Mouse (Mus musculus) mesoderm, embryonic 11.5 days (tissue): ENCODE measurements at regions not wholly inside any gene's neighbourhood (a gene's known extent, or its start where the extent isn't known, plus 50 kb on each side); places are given as distances from the start of the nearest gene placed in this dataset.

Experiments
- DNase-seq: peaks from one replicate; pipeline ENCODE4 v3.0.0-alpha.2; 2012; ENCODE audit warnings: low read depth, low spot score

DNA sequence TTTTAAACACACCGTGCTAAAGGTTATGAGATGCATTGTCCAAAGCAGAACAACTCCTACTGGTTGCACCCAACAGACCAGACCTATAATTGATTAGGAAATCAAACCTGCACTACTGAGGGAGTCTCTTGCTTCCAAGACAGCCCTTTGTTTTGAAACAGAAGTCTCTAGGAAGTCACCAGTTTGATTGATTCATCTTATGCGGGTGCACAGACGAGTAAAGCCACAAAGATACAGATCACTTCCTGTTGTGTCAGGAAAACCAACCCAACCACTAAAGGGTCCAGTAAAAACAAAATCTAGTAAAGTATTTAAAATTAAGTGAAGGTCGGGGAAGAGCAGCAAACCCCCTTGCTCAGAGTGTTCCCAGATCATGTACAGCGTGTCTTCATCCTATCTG lies 58.3 kb upstream of the N6amt1 start:
- no peak for DNase-seq

DNA sequence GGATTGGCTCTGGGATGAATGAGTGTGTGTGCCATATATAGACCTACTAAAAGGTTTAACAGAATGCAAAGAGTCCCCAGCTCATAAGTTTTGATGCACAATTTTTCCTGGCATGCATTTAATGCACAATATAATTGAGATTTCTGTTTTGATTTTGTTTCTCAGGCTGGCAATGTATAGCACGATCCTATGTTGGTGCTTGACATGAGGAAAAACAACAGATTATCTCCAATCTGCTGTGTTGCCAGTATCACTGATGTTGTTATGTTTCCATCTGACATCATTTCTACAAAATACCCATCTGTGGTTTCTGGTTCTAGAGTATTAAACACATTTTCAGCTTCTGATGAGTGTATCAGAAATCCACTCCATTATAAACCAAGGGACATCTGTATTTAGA lies 61.2 kb upstream of the N6amt1 start:
- DNase-seq = no peak

DNA sequence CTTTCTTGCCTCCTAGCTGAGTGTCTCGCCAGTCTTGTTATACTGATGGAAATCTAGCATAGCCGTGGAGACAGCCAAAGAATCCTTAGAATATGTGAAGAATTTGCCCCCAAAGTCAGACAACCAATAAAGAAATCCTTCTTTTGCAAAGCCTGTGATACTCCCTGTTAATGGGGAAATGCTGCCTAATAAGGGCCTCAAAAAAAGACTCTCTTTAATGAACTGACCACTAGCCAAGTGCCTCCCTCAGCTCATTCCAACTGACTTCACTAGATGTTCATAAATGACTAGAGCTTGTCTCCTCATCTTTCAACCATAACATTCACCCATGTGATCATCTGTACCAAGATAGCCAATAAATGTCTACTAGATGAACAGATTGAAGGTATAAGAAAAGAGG lies 62.3 kb upstream of the N6amt1 start:
- DNase-seq = no peak

DNA sequence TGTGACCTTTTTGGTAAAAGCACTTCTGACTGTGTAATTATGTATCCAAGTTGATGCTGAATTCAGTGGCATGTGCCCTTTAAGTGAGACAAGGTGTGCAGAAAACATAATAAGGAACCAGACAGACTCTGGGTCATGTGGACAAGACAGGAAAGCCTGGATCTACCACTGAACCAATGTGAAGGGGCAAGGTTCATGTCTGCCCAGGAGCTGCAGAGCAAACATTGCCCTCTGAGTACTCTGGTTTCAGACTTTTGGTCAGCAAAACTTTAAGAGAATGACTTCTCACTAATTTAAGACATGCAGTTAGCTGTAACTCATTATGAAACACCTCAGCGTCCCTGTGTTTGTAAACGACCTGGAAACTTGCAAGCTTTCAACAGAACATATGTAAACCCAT lies 68.3 kb upstream of the N6amt1 start:
- DNase-seq = no peak

DNA sequence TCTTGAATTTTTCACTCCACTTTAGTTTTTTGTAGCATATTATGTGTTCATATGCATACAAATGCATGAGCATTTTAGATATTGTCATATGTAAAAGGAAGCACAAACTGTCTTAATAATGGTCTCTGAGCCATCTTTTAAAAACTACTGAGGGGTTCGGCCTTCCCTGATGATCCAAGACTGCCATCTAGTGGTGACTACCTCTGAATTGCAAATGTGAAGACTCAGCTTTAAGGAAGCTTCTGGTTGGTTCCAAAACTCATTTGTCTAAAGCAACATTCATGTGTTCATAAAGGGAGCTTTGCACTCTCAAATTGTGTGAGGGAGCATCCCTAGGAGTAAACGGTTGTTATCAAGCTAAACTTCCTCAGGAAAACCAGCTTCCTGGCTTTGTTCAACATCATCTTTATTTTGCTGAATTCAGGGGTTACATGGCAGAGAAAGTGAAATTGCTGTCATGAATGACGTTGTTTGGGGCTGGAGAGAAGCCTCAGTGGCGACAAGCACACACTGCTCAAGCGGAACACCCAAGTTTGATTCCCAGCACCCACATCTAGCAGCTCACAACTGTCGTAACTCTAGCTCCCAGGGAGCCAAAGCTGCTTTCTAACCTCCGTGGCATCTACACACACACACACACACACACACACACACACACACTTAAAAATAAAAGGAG lies 69.0 kb upstream of the N6amt1 start:
- peak; percentile 51 for DNase-seq

DNA sequence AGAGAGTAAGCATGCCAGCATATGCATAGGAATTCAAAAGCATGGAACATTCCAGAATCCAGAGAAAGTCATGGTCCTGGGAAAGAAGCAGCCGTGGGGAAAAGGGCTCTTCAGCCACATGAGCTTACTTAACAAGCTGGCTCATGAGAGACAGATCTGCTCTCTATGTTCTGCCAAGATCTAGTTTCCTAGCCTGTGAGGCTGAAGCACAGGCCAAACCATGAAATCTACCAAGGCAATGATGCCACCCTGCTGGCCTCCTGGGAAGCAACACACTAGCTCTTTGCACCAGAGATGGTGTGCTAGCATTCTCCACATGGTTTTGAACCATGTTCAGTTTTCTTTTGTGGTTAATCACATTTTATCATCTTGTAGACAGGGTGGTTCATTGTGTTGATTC lies 75.5 kb upstream of the N6amt1 start:
- DNase-seq = no peak

DNA sequence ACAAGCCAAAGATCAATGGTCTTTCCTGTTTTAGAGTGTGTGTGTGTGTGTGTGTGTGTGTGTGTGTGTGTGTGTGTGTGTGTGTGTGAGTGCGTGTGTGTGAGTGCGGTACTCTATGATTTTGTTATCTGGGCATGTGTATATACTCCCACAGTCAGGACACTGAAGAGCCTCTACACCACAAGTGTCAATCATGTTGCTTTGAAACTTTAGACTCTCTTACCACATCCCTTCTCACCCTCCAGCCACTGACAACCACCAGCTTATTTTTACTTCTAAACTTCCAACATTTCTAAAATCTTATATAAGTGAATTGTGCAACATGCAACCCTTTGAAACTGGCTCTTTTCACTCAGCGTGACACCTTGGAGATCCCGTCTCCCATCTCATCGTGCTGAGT lies 81.6 kb upstream of the N6amt1 start:
- no peak for DNase-seq

DNA sequence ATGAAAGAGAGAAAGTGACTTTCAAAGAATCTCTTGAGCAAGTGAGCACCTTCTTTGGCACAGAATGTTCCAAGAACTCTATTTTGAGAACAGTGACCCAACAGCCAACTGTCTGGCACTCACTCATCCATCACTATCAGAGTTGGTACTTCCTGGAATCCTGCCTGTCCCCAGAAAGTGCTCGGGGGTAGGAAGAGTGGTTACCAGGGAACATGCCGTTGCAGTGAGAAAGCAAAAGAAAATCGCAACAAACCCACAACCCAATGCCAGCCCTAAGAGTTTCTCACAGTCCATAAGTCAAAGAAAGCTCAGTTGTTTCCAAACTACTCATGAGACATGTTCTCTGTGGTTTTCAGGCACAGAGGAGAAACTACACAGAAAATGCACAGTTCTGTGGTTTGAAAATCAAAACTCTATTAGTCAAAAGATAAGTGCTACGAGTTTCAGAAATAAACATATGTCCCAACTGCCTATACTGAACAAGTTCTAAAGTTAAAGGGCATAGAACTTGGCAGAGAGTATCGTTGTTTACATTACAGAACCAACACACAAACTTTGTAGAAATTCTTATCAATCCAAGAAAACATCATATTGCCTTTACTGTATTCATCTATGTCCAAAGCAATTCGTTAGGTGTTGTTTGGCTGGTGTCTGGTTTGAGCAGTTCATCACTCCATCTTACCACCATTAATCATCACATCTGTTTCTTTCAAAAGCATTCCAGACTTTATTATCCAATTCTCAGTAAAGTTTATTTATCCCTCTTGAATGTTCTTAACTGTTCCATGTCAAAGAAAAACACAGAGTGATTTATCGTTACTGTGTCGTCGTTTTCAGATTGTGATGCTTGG lies 85.8 kb upstream of the N6amt1 start:
- no peak for DNase-seq

DNA sequence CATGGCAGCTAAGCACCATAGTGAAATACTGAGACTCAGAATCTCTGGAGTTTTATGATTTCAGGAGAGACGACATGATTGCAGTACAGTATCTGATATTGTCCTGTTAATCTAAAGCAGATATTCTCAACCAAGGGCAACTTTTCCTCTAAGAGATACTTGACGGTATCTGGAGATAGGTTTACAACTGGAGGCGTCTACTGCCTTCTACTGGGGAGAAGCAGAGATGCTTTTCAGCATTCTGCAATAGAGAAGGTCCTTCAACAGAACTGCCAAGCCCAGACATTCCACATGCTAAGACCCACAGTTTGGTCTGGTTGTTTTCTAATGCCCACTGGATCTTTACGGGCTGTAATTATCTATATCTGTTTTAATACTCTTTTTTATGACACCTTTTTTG lies 86.5 kb upstream of the N6amt1 start:
- DNase-seq = no peak

DNA sequence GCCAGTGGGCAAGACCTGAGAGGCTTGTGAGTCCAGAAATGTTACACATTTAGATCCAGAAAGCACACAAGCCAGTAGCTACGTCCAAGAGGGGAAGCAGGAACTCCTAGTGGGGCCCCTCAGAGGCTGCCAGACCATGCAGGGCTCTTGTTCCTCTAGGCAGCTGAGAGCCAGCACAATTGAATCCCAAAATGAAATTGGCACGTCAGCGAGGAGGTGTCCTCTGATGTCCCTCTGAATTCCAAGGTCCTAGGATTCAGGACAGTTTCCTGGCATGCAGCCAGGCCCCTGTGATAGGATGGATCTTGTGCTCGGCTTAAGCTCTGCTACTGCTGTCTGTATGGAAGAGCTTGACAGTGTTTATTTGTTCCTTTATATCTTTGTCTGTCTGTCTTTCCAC lies 90.4 kb upstream of the N6amt1 start:
- DNase-seq = no peak

DNA sequence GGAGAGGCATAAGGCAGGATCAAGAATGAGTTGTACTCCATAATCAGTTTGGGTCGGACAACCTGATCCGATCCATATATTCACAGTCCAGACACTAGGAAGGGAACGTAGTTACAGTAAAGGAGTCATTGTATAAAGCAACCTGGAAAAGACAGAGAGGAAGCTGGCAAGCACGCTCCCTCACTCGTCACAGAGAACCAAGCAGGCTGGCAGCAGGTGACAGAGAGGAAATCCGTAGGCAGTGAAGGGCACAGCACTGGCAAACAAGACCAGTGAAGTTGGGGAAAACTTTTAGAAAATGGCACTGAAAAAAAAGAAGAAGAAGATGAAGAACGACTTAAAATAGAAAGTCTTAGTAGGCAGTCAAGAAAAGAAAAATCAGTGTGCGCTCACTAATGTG lies 90.9 kb upstream of the N6amt1 start:
- DNase-seq = no peak

DNA sequence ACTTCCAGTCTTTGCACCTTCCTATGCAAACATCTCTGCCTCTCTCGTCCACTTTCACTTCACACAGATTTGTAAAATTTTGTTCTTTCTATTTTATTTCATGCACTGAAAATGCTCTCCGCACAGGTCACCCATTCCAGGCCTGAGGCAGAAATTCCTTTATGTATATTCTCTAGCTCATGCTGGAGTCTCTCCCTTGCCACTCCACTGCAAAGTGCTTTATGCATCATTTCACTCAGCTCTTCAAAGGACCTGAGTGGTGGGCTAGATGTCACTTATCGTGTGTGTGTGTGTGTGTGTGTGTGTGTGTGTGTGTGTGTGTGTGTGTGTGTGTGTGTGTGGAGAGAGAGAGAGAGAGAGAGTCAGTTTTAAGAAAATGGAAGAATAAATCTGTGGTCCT lies 91.5 kb upstream of the N6amt1 start:
- DNase-seq = no peak

DNA sequence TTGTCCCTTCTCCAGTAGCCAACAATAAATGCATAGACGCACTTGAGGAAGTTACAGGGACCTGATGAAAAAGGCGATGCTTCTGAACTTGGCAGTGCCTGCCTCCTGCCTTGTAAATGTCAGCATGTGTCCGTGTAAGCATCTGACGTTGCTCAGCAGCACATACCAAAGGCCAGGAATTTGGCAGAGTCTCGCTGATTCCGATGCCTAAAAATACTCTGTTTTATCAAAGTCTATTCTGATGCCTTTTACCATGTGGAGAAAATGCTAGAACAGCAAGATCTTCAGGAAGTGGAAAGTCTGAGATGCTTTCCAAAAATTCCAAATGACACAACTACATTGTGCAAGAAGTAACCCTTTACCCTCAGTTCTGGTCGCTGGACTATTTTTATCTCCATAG lies 92.5 kb upstream of the N6amt1 start:
- DNase-seq = peak; percentile 16

DNA sequence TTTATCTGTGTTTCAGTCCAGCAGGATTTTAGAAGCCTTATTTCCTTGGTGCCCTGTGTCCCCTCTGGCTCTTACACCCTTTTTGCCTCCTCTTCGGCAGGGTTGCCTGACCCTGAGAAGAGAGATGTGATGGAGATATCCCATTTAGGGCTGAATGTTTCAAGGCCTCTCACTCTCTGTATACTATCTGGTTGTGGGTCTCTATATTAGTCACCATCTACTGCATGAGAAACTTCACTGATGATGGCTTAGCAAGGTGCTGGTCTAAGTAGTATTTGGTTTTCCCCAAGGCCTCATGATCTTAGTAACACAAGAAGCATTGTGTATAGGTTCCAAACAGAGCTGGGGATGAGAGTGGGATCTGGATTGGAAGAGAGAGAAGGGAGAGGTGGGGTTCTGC lies 99.2 kb upstream of the N6amt1 start:
- no peak for DNase-seq

DNA sequence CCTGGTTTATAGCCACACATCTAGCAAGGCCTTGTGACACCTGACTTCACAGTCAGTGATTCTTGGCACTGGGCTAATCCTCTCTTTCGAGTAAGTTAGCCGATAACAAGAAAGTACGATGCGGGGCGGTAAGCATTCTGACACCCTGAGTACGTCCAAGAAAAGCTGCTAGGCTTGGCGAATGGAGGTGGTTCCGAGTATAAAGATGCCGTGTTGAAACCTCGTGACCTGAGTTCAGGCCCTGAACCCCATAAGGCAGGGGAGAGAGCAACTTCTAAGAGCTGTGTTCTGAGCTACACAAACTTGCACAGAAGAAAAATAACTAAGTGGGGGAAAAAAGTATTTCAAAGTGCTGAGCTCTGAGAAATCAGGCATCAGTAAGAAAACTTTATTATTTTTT lies 103.5 kb upstream of the N6amt1 start:
- DNase-seq = no peak

DNA sequence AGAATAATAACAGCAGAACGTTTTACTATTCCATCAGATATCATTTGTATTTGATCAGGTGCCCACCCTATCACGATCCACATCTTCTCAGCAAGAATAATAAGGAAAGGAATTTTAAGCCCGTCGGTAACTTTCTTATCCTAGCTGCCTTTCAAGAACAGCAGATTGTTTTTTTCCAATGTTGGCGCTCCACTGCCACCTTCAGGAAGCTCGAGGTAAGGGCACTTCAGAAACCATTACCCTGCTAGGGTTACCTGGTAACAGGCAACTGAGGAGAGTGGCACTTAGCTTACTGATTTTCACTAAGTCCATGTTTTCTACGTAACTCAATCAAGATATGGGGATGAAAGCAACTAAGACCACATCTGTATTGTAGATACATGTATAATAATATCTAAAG lies 104.1 kb upstream of the N6amt1 start:
- DNase-seq = peak; percentile 51

DNA sequence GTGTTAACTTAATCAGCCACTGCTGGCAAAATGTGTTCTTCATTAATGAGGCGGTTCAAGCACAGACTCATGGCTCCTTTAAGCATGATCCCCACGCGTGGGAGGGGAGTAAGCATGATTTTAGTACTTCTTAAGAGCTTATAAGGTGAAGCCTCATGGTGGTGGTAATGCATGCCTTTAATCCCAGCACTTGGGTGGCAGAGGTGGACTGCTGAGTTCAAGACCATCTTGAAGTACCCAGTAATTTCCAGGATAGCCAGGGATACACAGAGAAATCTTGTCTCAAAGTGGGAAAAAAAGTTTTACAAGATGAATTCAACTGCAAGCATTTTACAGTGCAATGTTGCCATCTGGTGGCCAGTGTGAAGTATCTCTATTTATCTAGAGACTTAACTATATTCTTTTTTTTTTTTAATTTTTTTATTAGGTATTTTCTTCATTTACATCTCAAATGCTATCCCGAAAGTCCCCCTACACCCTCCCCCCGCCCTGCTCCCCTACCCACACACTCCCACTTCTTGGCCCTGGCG lies 105.4 kb upstream of the N6amt1 start:
- peak; percentile 86 for DNase-seq

DNA sequence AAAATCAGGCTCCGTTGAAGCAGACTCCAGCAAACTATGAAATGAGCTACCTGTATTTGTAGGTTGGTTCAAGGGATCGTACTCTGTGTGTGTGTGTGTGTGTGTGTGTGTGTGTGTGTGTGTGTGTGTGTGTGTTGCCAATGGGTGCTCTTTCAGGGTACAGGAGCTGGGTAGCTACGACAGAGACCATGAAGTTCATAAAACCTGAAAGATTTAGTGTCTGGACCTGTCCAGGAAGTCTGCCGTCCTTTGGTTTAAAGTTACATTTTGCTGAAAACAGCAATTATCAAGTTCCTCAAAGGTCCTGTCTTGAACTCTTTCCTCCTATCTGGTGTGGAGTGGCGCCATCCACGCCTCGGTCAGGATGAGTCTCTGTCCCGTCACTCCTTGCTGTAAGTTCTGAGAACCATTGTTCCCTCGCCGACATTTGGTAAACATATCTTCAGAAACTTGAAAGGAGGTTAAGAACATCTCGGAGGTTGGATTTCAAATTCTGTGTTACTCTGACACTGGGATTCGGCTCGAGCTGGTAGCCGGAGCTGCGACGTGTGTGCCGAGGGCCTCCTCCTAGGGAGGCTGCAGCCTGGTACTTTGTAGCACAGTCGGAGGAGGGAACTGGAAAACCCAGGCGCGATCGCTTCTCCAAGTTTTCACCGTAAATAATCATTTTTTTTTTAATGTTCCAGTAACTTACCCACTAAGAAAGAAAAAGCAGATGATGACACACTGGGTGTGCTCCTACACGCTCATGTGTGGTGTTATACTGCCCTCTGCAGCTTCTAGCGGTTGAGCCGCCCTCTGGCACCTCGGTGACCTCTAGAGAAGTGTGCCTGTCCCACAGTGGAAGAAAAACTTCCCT lies 107.8 kb upstream of the N6amt1 start:
- DNase-seq = peak; percentile 58

DNA sequence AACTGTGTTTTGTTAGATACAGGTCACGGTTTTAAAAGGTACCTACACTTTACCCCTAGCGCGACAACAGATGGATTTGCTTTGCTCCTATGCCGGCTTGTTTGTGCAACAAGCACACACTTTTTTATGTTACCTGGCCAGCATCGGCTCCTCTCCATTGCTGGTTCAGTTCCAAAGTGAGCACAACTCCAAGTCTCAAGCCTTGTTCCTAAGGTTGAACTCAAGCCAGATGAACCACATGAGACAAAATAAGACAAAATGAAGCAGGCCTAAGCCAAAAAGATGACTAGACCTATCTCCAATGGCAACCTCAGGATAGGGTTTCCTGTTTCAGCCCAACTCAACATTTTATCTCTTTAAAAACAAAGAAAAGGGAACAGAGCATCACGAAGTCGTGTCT lies 108.5 kb upstream of the N6amt1 start:
- no peak for DNase-seq

DNA sequence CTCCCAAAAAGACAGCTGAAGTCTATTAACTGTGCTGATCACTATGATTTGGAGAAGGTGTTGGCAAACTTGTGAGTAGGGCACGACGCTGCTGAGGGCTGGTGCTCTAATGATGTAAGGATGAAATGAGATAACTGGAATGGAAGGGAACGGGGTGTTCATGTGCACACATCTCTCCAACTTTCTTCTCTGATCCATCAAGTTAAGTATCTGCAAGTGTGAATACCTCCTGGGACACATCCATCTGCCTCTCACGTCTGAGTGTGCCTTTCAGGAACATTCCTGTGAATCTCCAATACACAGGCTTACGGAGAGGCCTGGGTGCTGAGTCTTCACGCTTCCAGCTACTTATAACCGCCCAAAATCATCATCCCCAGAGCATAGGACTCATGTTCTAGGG lies 112.0 kb upstream of the N6amt1 start:
- no peak for DNase-seq

DNA sequence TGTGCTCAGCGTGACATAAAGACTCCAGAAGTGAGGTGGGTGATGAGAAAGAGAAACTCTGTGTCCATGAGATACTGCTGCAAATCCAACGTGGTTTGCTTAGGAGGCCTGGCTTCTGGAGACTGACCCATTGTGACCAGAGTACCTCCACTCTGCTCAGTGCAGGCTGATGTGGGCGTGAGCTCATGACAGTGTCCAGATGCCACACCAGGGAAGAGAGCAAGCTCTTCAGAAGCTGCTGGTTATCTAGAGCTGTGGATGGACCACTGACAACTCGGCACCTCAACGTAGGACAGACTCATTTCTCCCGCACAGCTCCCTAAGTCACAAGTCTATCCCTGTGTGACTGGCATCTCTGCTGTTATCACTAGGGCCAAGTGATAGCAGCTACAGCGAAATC lies 114.9 kb upstream of the N6amt1 start:
- no peak for DNase-seq

DNA sequence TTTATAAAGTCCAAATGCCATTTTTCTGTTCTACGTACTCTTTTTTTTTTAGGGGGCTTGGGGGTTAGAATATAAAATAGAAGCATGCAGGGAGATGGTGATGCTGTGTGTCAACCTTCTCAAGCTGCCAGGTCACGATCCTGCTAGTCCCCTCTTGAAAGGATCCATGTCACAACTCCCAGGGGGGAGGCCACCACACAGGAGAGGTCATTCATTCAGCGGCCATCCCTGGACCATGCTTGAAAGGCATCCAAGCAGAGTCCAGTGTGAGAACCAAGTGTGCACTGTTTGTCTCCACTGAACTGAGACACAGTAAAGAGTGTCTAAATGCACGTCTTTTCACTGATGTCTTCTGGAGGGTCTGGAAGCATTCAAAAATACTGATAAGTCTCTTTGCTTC lies 119.8 kb upstream of the N6amt1 start:
- no peak for DNase-seq
